Mouse (Mus musculus): ENCODE measurements around the gene Ccdc141. TPM values are rescaled to one million over a fixed set of nuclear protein-coding genes. Genes with fewer than 3 reads are reported as not detected.

Ccdc141 gene
- polyA plus RNA-seq, 1 experiment from 2014 or later = 13.6 TPM

DNA sequence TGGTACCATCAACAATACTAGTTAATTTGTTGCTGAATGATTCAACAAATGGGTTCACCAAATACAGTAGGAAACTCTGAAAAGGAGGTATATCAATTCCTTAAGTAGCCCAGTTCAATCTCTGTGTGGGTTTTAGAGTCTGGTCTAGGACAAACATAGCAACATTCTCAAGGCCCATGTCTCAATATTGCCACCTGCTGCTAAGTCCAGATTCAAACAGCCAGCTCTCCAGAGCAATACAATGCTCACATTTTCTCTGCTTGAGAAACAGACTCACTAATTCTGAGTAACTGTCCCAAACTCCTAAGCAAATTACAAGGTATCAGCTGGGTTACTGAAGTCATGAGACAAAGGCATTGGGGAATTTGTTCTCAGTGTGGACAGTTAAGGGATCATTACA is 85.8 kb downstream of the Ccdc141 start:
- no peak overlapping the region for H3K27ac ChIP-seq (ENCODE audit: low read depth, low read length)
- no peak for ATAC-seq (ENCODE audit: low FRiP score, low TSS enrichment)
- H3K4me1 ChIP-seq (ENCODE audit: control insufficient read depth, insufficient read depth, low read length) = no peaks in the 10 kb centered on the region
- H3K4me2 ChIP-seq (replicated peaks; ENCODE audit: low read depth, low read length) = no peak overlapping the region
- H3K27me3 ChIP-seq (ENCODE audit: control insufficient read depth, insufficient read depth, low read length) = no peaks in the 10 kb centered on the region
- no peaks in the 10 kb centered on the region for H3K9me3 ChIP-seq (ENCODE audit: control insufficient read depth, low read length)
- no peak overlapping the region for H3K4me3 ChIP-seq (ENCODE audit: low read length)
- H3K9ac ChIP-seq (ENCODE audit: low read depth, low read length) = no peak overlapping the region
- H3K36me3 ChIP-seq (ENCODE audit: control insufficient read depth, insufficient read depth, low read length) = no peaks in the 10 kb centered on the region

DNA sequence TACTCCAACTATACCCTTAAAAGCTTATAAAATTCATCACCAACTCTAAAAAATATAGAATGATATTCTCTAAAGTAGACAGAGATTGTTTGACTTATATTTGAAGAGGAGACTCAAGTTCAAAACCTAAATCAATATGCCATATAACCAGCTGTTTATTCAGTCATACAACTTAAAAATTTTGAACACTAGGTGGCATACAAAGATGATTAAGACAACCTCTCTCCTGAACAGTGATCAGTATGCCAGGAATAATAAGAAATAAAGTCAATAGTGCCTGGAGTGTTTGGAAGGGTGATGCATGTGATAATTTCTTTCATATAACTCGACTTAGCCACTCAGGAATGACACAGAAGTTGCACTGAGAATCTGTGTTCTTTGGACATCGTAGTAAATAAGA is 89.3 kb downstream of the Ccdc141 start:
- Histone ChIP-seq H3K9ac (ENCODE audit: low read depth, low read length) (no peak overlapping the region), H3K9me3 (ENCODE audit: control insufficient read depth, low read length) (no peaks in the 10 kb centered on the region), H3K36me3 (ENCODE audit: control insufficient read depth, insufficient read depth, low read length) (no peaks in the 10 kb centered on the region), H3K4me2 (replicated peaks; ENCODE audit: low read depth, low read length) (no peak overlapping the region), H3K4me1 (ENCODE audit: control insufficient read depth, insufficient read depth, low read length) (no peaks in the 10 kb centered on the region), H3K27ac (ENCODE audit: low read depth, low read length) (no peak overlapping the region), H3K27me3 (ENCODE audit: control insufficient read depth, insufficient read depth, low read length) (no peaks in the 10 kb centered on the region), H3K4me3 (ENCODE audit: low read length) (no peak overlapping the region)
- WGBS = 81% methylated on average over 2 of the region's 2 CpGs
- ATAC-seq (ENCODE audit: low FRiP score, low TSS enrichment) = no peak

DNA sequence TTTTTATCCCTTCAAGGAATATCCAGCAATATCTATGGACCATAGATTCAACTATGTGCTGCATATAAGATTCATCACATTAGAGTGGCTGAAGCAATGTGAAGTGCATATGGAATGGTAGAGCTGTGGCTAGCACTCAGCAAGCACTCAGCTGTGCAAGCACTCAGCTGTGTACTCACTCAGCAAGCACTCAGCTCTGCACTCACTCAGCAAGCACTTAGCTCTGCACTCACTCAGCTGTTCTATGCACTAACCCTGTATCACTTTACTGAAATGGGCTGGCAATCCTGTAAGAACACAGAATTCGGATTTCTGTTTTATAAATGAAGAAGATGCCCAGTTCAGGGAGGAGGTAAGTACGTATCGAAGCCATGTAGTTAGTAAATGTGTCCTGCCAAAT is 89.8 kb downstream of the Ccdc141 start:
- no peaks in the 10 kb centered on the region for H3K4me1 ChIP-seq (ENCODE audit: control insufficient read depth, insufficient read depth, low read length)
- 96% methylated on average over 3 of the region's 3 CpGs for WGBS
- H3K27ac ChIP-seq (ENCODE audit: low read depth, low read length) = no peak overlapping the region
- no peaks in the 10 kb centered on the region for H3K9me3 ChIP-seq (ENCODE audit: control insufficient read depth, low read length)
- H3K36me3 ChIP-seq (ENCODE audit: control insufficient read depth, insufficient read depth, low read length) = no peaks in the 10 kb centered on the region
- no peak overlapping the region for H3K4me3 ChIP-seq (ENCODE audit: low read length)
- H3K27me3 ChIP-seq (ENCODE audit: control insufficient read depth, insufficient read depth, low read length) = no peaks in the 10 kb centered on the region
- ATAC-seq (ENCODE audit: low FRiP score, low TSS enrichment) = no peak
- no peak overlapping the region for H3K4me2 ChIP-seq (replicated peaks; ENCODE audit: low read depth, low read length)
- H3K9ac ChIP-seq (ENCODE audit: low read depth, low read length) = no peak overlapping the region

DNA sequence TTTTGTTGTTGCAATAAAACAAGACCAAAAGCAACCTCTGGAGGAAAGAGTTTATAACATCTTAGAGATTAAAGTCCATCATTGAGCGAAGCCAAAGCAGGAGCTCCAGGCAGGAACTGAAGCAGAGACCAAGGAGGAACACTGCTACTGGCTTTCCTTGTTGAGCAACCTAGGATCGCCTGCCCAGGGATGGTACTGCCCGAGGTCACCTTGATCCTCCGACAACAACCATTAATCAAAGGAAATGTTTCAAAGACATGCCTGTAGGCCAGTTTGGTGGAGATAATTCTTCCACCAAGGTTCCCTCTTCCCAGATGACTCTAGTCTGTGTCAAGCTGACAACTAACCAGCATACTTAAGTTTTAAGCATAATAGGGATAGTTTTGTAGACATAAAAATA is 91.7 kb downstream of the Ccdc141 start:
- Histone ChIP-seq H3K9ac (ENCODE audit: low read depth, low read length) (no peak overlapping the region), H3K9me3 (ENCODE audit: control insufficient read depth, low read length) (no peaks in the 10 kb centered on the region), H3K36me3 (ENCODE audit: control insufficient read depth, insufficient read depth, low read length) (no peaks in the 10 kb centered on the region), H3K27ac (ENCODE audit: low read depth, low read length) (no peak overlapping the region), H3K4me3 (ENCODE audit: low read length) (no peak overlapping the region), H3K4me2 (replicated peaks; ENCODE audit: low read depth, low read length) (no peak overlapping the region), H3K27me3 (ENCODE audit: control insufficient read depth, insufficient read depth, low read length) (no peaks in the 10 kb centered on the region), H3K4me1 (ENCODE audit: control insufficient read depth, insufficient read depth, low read length) (no peaks in the 10 kb centered on the region)
- ATAC-seq (ENCODE audit: low FRiP score, low TSS enrichment) = no peak
- WGBS = 67% methylated on average over 4 of the region's 4 CpGs

DNA sequence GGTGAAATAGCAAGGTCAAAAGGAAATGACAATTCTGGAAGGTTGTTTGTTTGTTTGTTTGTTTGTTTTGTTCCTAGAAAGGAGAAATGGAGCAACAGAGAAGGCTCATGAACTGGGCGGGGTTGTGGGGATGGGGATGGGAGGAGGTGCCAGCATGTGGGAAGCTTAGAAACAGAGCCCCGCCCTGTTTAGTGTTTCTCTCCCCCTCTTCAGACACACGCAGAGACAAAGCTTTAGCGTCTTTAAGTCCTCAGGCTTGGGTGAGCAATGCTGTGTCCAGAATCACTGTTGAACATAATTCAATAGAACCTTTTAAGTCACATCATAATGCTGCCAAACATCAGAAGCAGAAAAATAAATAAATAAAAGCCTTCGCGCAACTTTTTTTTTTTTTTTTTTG is 96.1 kb downstream of the Ccdc141 start:
- ATAC-seq (ENCODE audit: low FRiP score, low TSS enrichment) = no peak
- 54% methylated on average over 6 of the region's 6 CpGs for WGBS
- Histone ChIP-seq H3K4me1 (ENCODE audit: control insufficient read depth, insufficient read depth, low read length) (no peaks in the 10 kb centered on the region), H3K9ac (ENCODE audit: low read depth, low read length) (no peak overlapping the region), H3K9me3 (ENCODE audit: control insufficient read depth, low read length) (no peaks in the 10 kb centered on the region), H3K27me3 (ENCODE audit: control insufficient read depth, insufficient read depth, low read length) (no peaks in the 10 kb centered on the region), H3K4me2 (replicated peaks; ENCODE audit: low read depth, low read length) (no peak overlapping the region), H3K27ac (ENCODE audit: low read depth, low read length) (no peak overlapping the region), H3K36me3 (ENCODE audit: control insufficient read depth, insufficient read depth, low read length) (no peaks in the 10 kb centered on the region), H3K4me3 (ENCODE audit: low read length) (no peak overlapping the region)

DNA sequence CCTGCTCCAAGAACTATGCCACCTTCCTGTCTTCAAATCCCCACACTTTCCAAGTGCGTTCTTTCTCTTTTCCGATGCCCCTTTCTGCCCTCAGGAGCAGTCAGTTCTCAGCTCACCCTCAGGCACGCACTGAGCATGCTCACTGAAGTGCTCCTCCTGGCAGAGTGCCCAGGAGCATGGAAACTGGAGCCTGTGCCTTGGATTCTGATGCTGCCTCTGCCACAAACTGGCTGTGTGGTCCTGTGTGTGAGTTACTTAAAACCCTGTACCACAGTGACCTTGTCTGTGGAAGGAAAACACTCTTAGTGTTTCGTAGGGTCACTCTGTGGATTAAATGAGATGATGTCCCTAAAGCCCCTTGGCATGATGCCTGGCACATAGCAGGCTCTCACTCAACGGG is 96.5 kb downstream of the Ccdc141 start:
- H3K27ac ChIP-seq (ENCODE audit: low read depth, low read length) = no peak overlapping the region
- H3K36me3 ChIP-seq (ENCODE audit: control insufficient read depth, insufficient read depth, low read length) = no peaks in the 10 kb centered on the region
- H3K27me3 ChIP-seq (ENCODE audit: control insufficient read depth, insufficient read depth, low read length) = no peaks in the 10 kb centered on the region
- 76% methylated on average over 5 of the region's 5 CpGs for WGBS
- H3K9me3 ChIP-seq (ENCODE audit: control insufficient read depth, low read length) = no peaks in the 10 kb centered on the region
- no peaks in the 10 kb centered on the region for H3K4me1 ChIP-seq (ENCODE audit: control insufficient read depth, insufficient read depth, low read length)
- ATAC-seq (ENCODE audit: low FRiP score, low TSS enrichment) = no peak
- no peak overlapping the region for H3K4me2 ChIP-seq (replicated peaks; ENCODE audit: low read depth, low read length)
- no peak overlapping the region for H3K4me3 ChIP-seq (ENCODE audit: low read length)
- H3K9ac ChIP-seq (ENCODE audit: low read depth, low read length) = no peak overlapping the region

DNA sequence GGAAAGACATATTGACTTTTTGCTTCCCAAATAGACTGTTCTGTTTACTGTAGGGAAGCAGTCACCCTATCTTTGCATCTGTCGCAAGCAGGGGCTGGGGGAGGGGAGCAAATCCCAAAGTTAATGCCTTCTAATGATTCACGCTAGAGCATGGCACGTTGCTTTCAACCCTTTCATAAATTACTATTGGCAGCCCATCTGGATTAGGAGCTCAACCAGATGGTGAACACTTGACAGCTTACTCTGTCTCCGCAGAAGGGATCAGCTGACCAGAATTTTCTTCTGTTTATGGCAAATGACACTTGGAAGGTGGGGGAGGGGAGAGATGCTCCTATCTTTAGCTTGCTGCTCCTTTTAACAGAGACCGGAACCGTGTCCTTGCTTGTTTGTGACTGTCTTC is 105.1 kb downstream of the Ccdc141 start:
- H3K4me1 ChIP-seq (ENCODE audit: control insufficient read depth, insufficient read depth, low read length) = no peaks in the 10 kb centered on the region
- ATAC-seq (ENCODE audit: low FRiP score, low TSS enrichment) = no peak
- 53% methylated on average over 6 of the region's 6 CpGs for WGBS

DNA sequence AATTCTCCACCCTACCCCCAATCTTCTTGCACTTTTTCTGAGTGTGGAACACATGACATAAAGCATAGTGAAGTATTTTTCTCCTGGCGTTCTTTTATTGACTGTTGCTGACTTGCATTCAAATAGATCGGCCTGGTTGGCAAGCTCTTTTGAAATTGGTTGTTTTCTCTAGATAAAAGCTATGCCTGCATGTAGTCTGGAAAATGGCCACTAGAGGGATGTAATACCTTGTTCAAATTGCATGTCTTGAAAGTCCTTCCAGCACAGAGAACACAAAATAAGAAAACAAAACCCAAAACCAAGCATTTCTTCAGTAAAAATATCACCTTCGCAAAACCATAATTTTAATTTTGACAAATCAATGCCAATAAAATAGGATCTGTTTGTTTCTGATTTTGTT is 108.6 kb downstream of the Ccdc141 start:
- H3K4me2 ChIP-seq (replicated peaks; ENCODE audit: low read depth, low read length) = no peak overlapping the region
- H3K9me3 ChIP-seq (ENCODE audit: control insufficient read depth, low read length) = no peaks in the 10 kb centered on the region
- no peaks in the 10 kb centered on the region for H3K27me3 ChIP-seq (ENCODE audit: control insufficient read depth, insufficient read depth, low read length)
- no peak overlapping the region for H3K4me3 ChIP-seq (ENCODE audit: low read length)
- no peaks in the 10 kb centered on the region for H3K4me1 ChIP-seq (ENCODE audit: control insufficient read depth, insufficient read depth, low read length)
- H3K27ac ChIP-seq (ENCODE audit: low read depth, low read length) = no peak overlapping the region
- WGBS = 57% methylated on average over 3 of the region's 3 CpGs
- H3K9ac ChIP-seq (ENCODE audit: low read depth, low read length) = no peak overlapping the region
- no peak for ATAC-seq (ENCODE audit: low FRiP score, low TSS enrichment)
- no peaks in the 10 kb centered on the region for H3K36me3 ChIP-seq (ENCODE audit: control insufficient read depth, insufficient read depth, low read length)

More for the DNA sequence above, 105.1 kb downstream of the Ccdc141 start:
- no peaks in the 10 kb centered on the region for H3K27me3 ChIP-seq (ENCODE audit: control insufficient read depth, insufficient read depth, low read length)
- no peaks in the 10 kb centered on the region for H3K9me3 ChIP-seq (ENCODE audit: control insufficient read depth, low read length)
- no peak overlapping the region for H3K4me3 ChIP-seq (ENCODE audit: low read length)
- H3K27ac ChIP-seq (ENCODE audit: low read depth, low read length) = no peak overlapping the region
- no peaks in the 10 kb centered on the region for H3K36me3 ChIP-seq (ENCODE audit: control insufficient read depth, insufficient read depth, low read length)
- H3K4me2 ChIP-seq (replicated peaks; ENCODE audit: low read depth, low read length) = no peak overlapping the region
- no peak overlapping the region for H3K9ac ChIP-seq (ENCODE audit: low read depth, low read length)

DNA sequence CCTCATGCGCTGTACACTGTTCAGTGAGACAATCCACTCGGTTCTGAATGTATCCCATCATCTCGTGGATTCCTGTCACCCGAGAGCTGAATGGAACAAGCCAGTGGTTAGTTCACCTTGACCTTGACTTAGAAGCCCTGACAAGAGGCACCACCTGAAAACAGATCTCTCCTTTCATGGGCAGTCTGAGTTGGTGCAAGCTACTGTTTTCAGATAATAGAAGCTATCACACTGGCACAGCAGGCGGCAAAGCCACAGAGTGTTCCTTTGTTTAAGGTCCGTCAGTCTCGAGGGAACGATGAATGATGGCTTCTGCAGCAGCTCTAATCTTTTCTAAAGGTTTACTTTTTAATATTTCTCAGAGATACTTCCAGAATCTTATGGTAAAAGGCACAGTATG is 110.8 kb downstream of the Ccdc141 start:
- H3K9ac ChIP-seq (ENCODE audit: low read depth, low read length) = no peak overlapping the region
- 74% methylated on average over 8 of the region's 8 CpGs for WGBS
- no peak for ATAC-seq (ENCODE audit: low FRiP score, low TSS enrichment)

DNA sequence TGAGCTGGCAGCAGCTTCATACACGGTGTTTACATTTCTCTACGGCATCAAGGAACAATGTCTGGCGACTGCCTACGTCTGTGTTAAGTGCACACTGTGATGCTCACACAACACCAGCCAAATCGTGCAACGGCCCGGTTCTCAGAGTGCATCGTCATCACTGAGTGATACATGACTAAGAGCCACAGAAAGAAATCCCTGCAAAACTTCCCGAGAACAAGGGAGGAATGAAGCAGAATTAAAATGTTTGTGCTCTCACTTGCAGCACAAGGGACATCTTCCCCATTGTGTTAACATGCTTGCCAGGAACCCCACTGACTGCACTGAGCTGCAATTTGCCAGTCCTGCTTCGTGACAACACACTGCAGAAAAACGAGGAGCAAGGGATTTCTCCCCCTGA is 114.1 kb downstream of the Ccdc141 start:
- Histone ChIP-seq H3K4me3 (ENCODE audit: low read length) (no peak overlapping the region), H3K36me3 (ENCODE audit: control insufficient read depth, insufficient read depth, low read length) (no peaks in the 10 kb centered on the region), H3K9me3 (ENCODE audit: control insufficient read depth, low read length) (no peaks in the 10 kb centered on the region), H3K9ac (ENCODE audit: low read depth, low read length) (no peak overlapping the region), H3K27ac (ENCODE audit: low read depth, low read length) (no peak overlapping the region), H3K4me2 (replicated peaks; ENCODE audit: low read depth, low read length) (no peak overlapping the region), H3K4me1 (ENCODE audit: control insufficient read depth, insufficient read depth, low read length) (no peaks in the 10 kb centered on the region), H3K27me3 (ENCODE audit: control insufficient read depth, insufficient read depth, low read length) (no peaks in the 10 kb centered on the region)
- 78% methylated on average over 11 of the region's 11 CpGs for WGBS
- no peak for ATAC-seq (ENCODE audit: low FRiP score, low TSS enrichment)

More for the DNA sequence above, 110.8 kb downstream of the Ccdc141 start:
- Histone ChIP-seq H3K27me3 (ENCODE audit: control insufficient read depth, insufficient read depth, low read length) (no peaks in the 10 kb centered on the region), H3K36me3 (ENCODE audit: control insufficient read depth, insufficient read depth, low read length) (no peaks in the 10 kb centered on the region), H3K4me3 (ENCODE audit: low read length) (no peak overlapping the region), H3K4me2 (replicated peaks; ENCODE audit: low read depth, low read length) (no peak overlapping the region), H3K27ac (ENCODE audit: low read depth, low read length) (no peak overlapping the region), H3K4me1 (ENCODE audit: control insufficient read depth, insufficient read depth, low read length) (no peaks in the 10 kb centered on the region), H3K9me3 (ENCODE audit: control insufficient read depth, low read length) (no peaks in the 10 kb centered on the region)

Measured in kidney, embryonic 14.5 days (tissue).